Mouse (Mus musculus) fat pad, adult 2 months (tissue): ENCODE measurements around the gene Lnx2.

Experiments
- DNase-seq: peaks from one replicate; pipeline ENCODE4 v3.0.0-alpha.2; 2011; ENCODE audit warnings: low read depth, low spot score; ENCODE audit errors: extremely low read depth

Lnx2 gene

GRCm38 (mm10) chr5:147077305-147078034 is 1.1 kb upstream of the Lnx2 start:
- no peak for DNase-seq

GRCm38 (mm10) chr5:147076799-147077165 is 396 bp upstream of the Lnx2 start, which contains the start of gene Polr1d:
Gene Polr1d (plus strand): TSS chr5:147077050.
- DNase-seq, result no peak

GRCm38 (mm10) chr5:147075103-147076025 is 1.0 kb downstream of the Lnx2 start:
- DNase-seq, result no peak

GRCm38 (mm10) chr5:147073805-147074204 is 2.6 kb downstream of the Lnx2 start:
- DNase-seq, result no peak

GRCm38 (mm10) chr5:147071886-147072285 is 4.5 kb downstream of the Lnx2 start:
- DNase-seq, result no peak

GRCm38 (mm10) chr5:147070791-147071516 is 5.4 kb downstream of the Lnx2 start:
- DNase-seq, result no peak

GRCm38 (mm10) chr5:147068876-147069275 is 7.5 kb downstream of the Lnx2 start:
- no peak for DNase-seq

GRCm38 (mm10) chr5:147066965-147067364 is 9.4 kb downstream of the Lnx2 start:
- no peak for DNase-seq

- DNase-seq, result no peak
These were observed 10.3 kb downstream of the Lnx2 start for GRCm38 (mm10) chr5:147066129-147066528.

- no peak for DNase-seq
These were observed 13.1 kb downstream of the Lnx2 start for GRCm38 (mm10) chr5:147063215-147063661.

- no peak for DNase-seq
These were observed 16.4 kb downstream of the Lnx2 start for GRCm38 (mm10) chr5:147060024-147060423.

- no peak for DNase-seq
These were observed 17.1 kb downstream of the Lnx2 start for GRCm38 (mm10) chr5:147059319-147059718.

- DNase-seq, result no peak
These were observed 17.7 kb downstream of the Lnx2 start for GRCm38 (mm10) chr5:147058661-147059060.

GRCm38 (mm10) chr5:147057626-147058414 is 18.6 kb downstream of the Lnx2 start:
- no peak for DNase-seq

GRCm38 (mm10) chr5:147056712-147057290 is 19.6 kb downstream of the Lnx2 start:
- no peak for DNase-seq

GRCm38 (mm10) chr5:147055572-147056245 is 20.7 kb downstream of the Lnx2 start:
- no peak for DNase-seq

GRCm38 (mm10) chr5:147054747-147055270 is 21.6 kb downstream of the Lnx2 start:
- DNase-seq, result no peak

- no peak for DNase-seq
These were observed 22.1 kb downstream of the Lnx2 start for GRCm38 (mm10) chr5:147054328-147054727.

- DNase-seq, result no peak
These were observed 22.9 kb downstream of the Lnx2 start for GRCm38 (mm10) chr5:147053481-147053880.
